Mouse (Mus musculus) thymus, adult 2 months (tissue): ENCODE measurements around the gene Tmem120a.

Source experiments
- CTCF ChIP-seq: fragments of 200-500 bp; IDR thresholded peaks from 2 replicates; pipeline ENCODE4 v1.5.1; 2012; ENCODE audit warnings: mild to moderate bottlenecking, control low read depth, low read length, moderate library complexity, borderline replicate concordance; ENCODE audit not compliant: control insufficient read depth, poor library complexity, insufficient read depth; ENCODE audit errors: extremely low read depth
- POLR2A ChIP-seq: fragments of 200-500 bp; IDR thresholded peaks from 2 replicates; pipeline ENCODE4 v1.6.1; 2012; ENCODE audit warnings: mild to moderate bottlenecking, low read length, control low read depth, moderate library complexity; ENCODE audit not compliant: control insufficient read depth, poor library complexity, insufficient read depth; ENCODE audit errors: extremely low read depth

DNA sequence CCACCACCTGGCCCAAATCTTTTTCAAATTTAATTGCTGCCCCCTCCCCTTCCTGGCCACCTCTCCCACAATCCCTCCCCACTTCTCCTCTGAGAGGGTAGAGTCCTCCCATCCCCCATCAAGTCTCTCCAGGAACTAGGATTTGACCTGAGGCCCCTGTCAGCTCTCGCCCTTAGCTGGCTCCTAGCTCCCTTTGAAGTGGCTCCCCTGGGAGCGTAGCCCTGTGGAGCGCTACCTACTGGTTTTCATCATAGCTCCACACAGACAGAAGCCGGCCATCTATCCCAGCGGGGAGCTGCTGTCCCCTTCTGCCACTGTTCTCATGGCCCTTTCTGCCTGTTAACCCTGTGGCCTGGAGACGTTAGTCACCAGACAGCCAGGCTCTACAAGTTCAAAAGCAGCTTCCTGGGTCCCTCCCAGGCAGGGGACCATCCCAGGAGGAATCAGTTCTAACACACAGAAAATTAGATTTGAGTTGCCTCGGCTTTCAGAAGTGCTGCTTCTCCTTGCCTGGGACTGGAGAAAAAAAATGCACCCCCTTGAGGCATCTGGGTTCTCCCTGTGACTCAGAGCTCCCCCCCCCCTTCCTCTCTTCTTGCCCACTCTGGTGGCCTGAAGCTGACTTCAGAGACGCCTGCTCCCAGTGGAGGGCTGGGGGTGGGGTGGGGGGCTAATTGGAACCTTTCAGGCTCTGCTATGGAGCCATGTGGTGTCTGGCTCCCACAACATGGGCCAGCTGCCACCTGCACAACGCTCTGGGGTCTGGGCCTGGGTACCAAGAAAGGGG lies 19.5 kb downstream of the Tmem120a start:
- TF ChIP-seq CTCF (no peak), POLR2A (no peak)
